Mouse (Mus musculus) liver, embryonic 14.5 days (tissue): ENCODE results near the gene Actl11.

Source experiments
- CTCF ChIP-seq: IDR thresholded peaks from 2 replicates; pipeline ENCODE4 v1.5.1; 2016; ENCODE audit warnings: antibody characterized with exemption, low read depth, control low read depth
- EP300 ChIP-seq: IDR thresholded peaks from 2 replicates; pipeline ENCODE4 v1.6.1; 2016; ENCODE audit warnings: antibody characterized with exemption, low read depth

GRCm38 (mm10) chr9:107934146-107934545, 5.9 kb downstream of the Actl11 start:
- TF ChIP-seq CTCF (no peak), EP300 (no peak)
